Mouse (Mus musculus): Measurements from ENCODE around the gene Olfr661. TPM values are rescaled to one million over a fixed set of nuclear protein-coding genes. Genes with fewer than 3 reads are reported as not detected.

Olfr661 gene
- polyA plus RNA-seq (2012; ENCODE audit: insufficient read depth, insufficient read length, missing spikeins), result not detected in 2 replicates

DNA sequence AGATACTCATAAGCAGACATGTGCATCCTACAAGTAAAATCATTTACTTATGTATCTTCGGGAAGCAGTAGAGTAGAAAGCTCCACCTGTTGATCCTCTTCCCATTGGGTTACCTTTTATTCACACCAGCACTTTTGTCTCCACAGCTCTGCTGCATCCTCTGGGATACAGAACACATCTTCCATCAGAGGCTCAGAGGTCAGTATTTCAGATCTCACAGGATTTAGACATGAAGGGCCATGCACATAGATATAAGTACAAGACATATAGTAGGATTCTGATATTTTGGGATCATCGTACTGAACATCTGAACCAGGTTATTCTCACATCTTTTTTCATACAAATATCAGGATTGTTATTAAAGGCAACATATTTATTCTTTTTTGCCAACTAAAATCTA is at the start of gene Olfr661:
Gene Olfr661, plus strand, starts transcription at position 301 of the 400 bp plus-strand sequence.
- no peak for TF ChIP-seq CTCF (IDR thresholded peaks at IDR 0.05; ENCODE audit: low read depth, low read length)
- no peak for TF ChIP-seq POLR2A (IDR thresholded peaks at IDR 0.05; ENCODE audit: borderline replicate concordance, low read depth, low read length)
- no peaks in the 10 kb centered on the region for H3K4me1 ChIP-seq (ENCODE audit: control insufficient read depth, insufficient read depth, low read length)
- H3K27ac ChIP-seq (ENCODE audit: insufficient read depth, low read depth, low read length), result no peak within 1 kb of the TSS
- H3K4me3 ChIP-seq (ENCODE audit: insufficient read depth, low read length), result no peak within 1 kb of the TSS

- no peak for TF ChIP-seq POLR2A (IDR thresholded peaks at IDR 0.05; ENCODE audit: borderline replicate concordance, low read depth, low read length)
- no peak for TF ChIP-seq CTCF (IDR thresholded peaks at IDR 0.05; ENCODE audit: low read depth, low read length)
- H3K27ac ChIP-seq (ENCODE audit: insufficient read depth, low read depth, low read length), result no peak within 1 kb of the TSS
- no peaks in the 10 kb centered on the region for H3K4me1 ChIP-seq (ENCODE audit: control insufficient read depth, insufficient read depth, low read length)
- no peak within 1 kb of the TSS for H3K4me3 ChIP-seq (ENCODE audit: insufficient read depth, low read length)
Measured at GRCm38 (mm10) chr7:104646841-104647482, 39.3 kb upstream of the Olfr661 start, which contains the start of gene Olfr658. Gene Olfr658 (minus strand): TSS chr7:104647305.

GRCm38 (mm10) chr7:104666453-104666852 is 19.8 kb upstream of the Olfr661 start, which contains the start of gene Olfr659:
Gene Olfr659 (plus strand): TSS chr7:104666753.
- Histone ChIP-seq H3K27ac (ENCODE audit: insufficient read depth, low read depth, low read length) (no peak within 1 kb of the TSS), H3K4me3 (ENCODE audit: insufficient read depth, low read length) (no peak within 1 kb of the TSS), H3K4me1 (ENCODE audit: control insufficient read depth, insufficient read depth, low read length) (no peaks in the 10 kb centered on the region)
- TF ChIP-seq POLR2A (IDR thresholded peaks at IDR 0.05; ENCODE audit: borderline replicate concordance, low read depth, low read length) (no peak), CTCF (IDR thresholded peaks at IDR 0.05; ENCODE audit: low read depth, low read length) (no peak)

Other genes with a start within 250 kb of the Olfr661 start
- 145 and 153 TPM in 2 replicates for gene Trim30a, start 221.3 kb upstream of the Olfr661 start, polyA plus RNA-seq (2012; ENCODE audit: insufficient read depth, insufficient read length, missing spikeins)
- gene Trim30d, start 178.7 kb upstream of the Olfr661 start, polyA plus RNA-seq (2012; ENCODE audit: insufficient read depth, insufficient read length, missing spikeins), result 51.7 and 57.7 TPM in 2 replicates
- gene Olfr651, start 136.4 kb upstream of the Olfr661 start, polyA plus RNA-seq (2012; ENCODE audit: insufficient read depth, insufficient read length, missing spikeins), result not detected in 2 replicates
- gene Olfr652, start 125.6 kb upstream of the Olfr661 start, polyA plus RNA-seq (2012; ENCODE audit: insufficient read depth, insufficient read length, missing spikeins), result not detected in 2 replicates
- not detected in 2 replicates for gene Olfr653, start 109.2 kb upstream of the Olfr661 start, polyA plus RNA-seq (2012; ENCODE audit: insufficient read depth, insufficient read length, missing spikeins)
- gene Olfr654, start 99.5 kb upstream of the Olfr661 start, polyA plus RNA-seq (2012; ENCODE audit: insufficient read depth, insufficient read length, missing spikeins), result not detected in 2 replicates
- gene Olfr655, start 84.7 kb upstream of the Olfr661 start, polyA plus RNA-seq (2012; ENCODE audit: insufficient read depth, insufficient read length, missing spikeins), result not detected in 2 replicates
- gene Olfr656, start 72.5 kb upstream of the Olfr661 start, polyA plus RNA-seq (2012; ENCODE audit: insufficient read depth, insufficient read length, missing spikeins), result not detected in 2 replicates
- not detected in 2 replicates for gene Olfr657, start 61.7 kb upstream of the Olfr661 start, polyA plus RNA-seq (2012; ENCODE audit: insufficient read depth, insufficient read length, missing spikeins)
- not detected in 2 replicates for gene Olfr658, start 39.2 kb upstream of the Olfr661 start, polyA plus RNA-seq (2012; ENCODE audit: insufficient read depth, insufficient read length, missing spikeins)
- not detected in 2 replicates for gene Olfr659, start 19.7 kb upstream of the Olfr661 start, polyA plus RNA-seq (2012; ENCODE audit: insufficient read depth, insufficient read length, missing spikeins)
- gene Usp17le, start 91.0 kb downstream of the Olfr661 start, polyA plus RNA-seq (2012; ENCODE audit: insufficient read depth, insufficient read length, missing spikeins), result not detected in 2 replicates
- gene Usp17lb, start 156.1 kb downstream of the Olfr661 start, polyA plus RNA-seq (2012; ENCODE audit: insufficient read depth, insufficient read length, missing spikeins), result not detected in 2 replicates
- not detected in 2 replicates for gene Usp17la, start 170.5 kb downstream of the Olfr661 start, polyA plus RNA-seq (2012; ENCODE audit: insufficient read depth, insufficient read length, missing spikeins)
- gene Olfr665, start 191.5 kb downstream of the Olfr661 start, polyA plus RNA-seq (2012; ENCODE audit: insufficient read depth, insufficient read length, missing spikeins), result not detected in 2 replicates
- not detected in 2 replicates for gene Olfr666, start 209.5 kb downstream of the Olfr661 start, polyA plus RNA-seq (2012; ENCODE audit: insufficient read depth, insufficient read length, missing spikeins)
- not detected in 2 replicates for gene Olfr667, start 235.0 kb downstream of the Olfr661 start, polyA plus RNA-seq (2012; ENCODE audit: insufficient read depth, insufficient read length, missing spikeins)
- not detected in 2 replicates for gene Olfr668, start 241.6 kb downstream of the Olfr661 start, polyA plus RNA-seq (2012; ENCODE audit: insufficient read depth, insufficient read length, missing spikeins)
- gene Olfr669, start 247.7 kb downstream of the Olfr661 start, polyA plus RNA-seq (2012; ENCODE audit: insufficient read depth, insufficient read length, missing spikeins), result not detected in 2 replicates

All from bone marrow macrophage, adult 2 months (primary cell).